Mouse (Mus musculus): ENCODE data around the gene Atxn1.
A peak's percentile ranks its signal among the peaks of the same experiment; 100 is the strongest.

Gene Atxn1

GRCm38 (mm10) chr13:45821764-45822490 lies 142.9 kb downstream of the Atxn1 start:
- no peak for DNase-seq

GRCm38 (mm10) chr13:45820473-45821230 lies 144.2 kb downstream of the Atxn1 start:
- no peak for DNase-seq

- DNase-seq, result no peak
Measured at GRCm38 (mm10) chr13:45816670-45817069, 148.1 kb downstream of the Atxn1 start.

- no peak for DNase-seq
Measured at GRCm38 (mm10) chr13:45809777-45810410, 154.9 kb downstream of the Atxn1 start.

- DNase-seq, result peak; percentile 73 to 82
Measured at GRCm38 (mm10) chr13:45807593-45808043, 157.2 kb downstream of the Atxn1 start.

GRCm38 (mm10) chr13:45806600-45807525 lies 157.9 kb downstream of the Atxn1 start:
- DNase-seq, result no peak

GRCm38 (mm10) chr13:45805915-45806599 lies 158.8 kb downstream of the Atxn1 start:
- no peak for DNase-seq

GRCm38 (mm10) chr13:45802620-45803410 lies 162.0 kb downstream of the Atxn1 start:
- peak in 1 of 2 experiments; percentile 19 for DNase-seq

- no peak for DNase-seq
Measured at GRCm38 (mm10) chr13:45798248-45798647, 166.6 kb downstream of the Atxn1 start.

GRCm38 (mm10) chr13:45797696-45798095 lies 167.1 kb downstream of the Atxn1 start:
- DNase-seq, result no peak

GRCm38 (mm10) chr13:45796286-45796685 lies 168.5 kb downstream of the Atxn1 start:
- no peak for DNase-seq

GRCm38 (mm10) chr13:45793796-45794195 lies 171.0 kb downstream of the Atxn1 start:
- no peak for DNase-seq

GRCm38 (mm10) chr13:45786409-45786808 lies 178.4 kb downstream of the Atxn1 start:
- DNase-seq, result no peak

- peak; percentile 14 to 45 for DNase-seq
Measured at GRCm38 (mm10) chr13:45783681-45784080, 181.1 kb downstream of the Atxn1 start.

- DNase-seq, result no peak
Measured at GRCm38 (mm10) chr13:45778750-45779149, 186.1 kb downstream of the Atxn1 start.

- DNase-seq, result no peak
Measured at GRCm38 (mm10) chr13:45778171-45778570, 186.6 kb downstream of the Atxn1 start.

- no peak for DNase-seq
Measured at GRCm38 (mm10) chr13:45775516-45775915, 189.3 kb downstream of the Atxn1 start.

GRCm38 (mm10) chr13:45773381-45774168 lies 191.2 kb downstream of the Atxn1 start:
- DNase-seq, result no peak

GRCm38 (mm10) chr13:45769757-45770156 lies 195.1 kb downstream of the Atxn1 start:
- no peak for DNase-seq

GRCm38 (mm10) chr13:45768250-45768649 lies 196.6 kb downstream of the Atxn1 start:
- no peak for DNase-seq

All from cerebellum, postnatal 14 days (tissue).